Mouse (Mus musculus) heart, postnatal 25 days (tissue): ENCODE results near the gene Tbc1d10c. TPM values are rescaled to one million over a fixed set of nuclear protein-coding genes. Genes with fewer than 3 reads are reported as not detected.

Experiments used
- microRNA-seq: library from miRNA; unstranded; fragments of <30 nt; microRNA quantifications from one replicate; pipeline ENCODE4 v1.2.0, GENCODE M21; 2022
- total RNA-seq, 2 experiments: library from RNA; stranded (reverse); gene quantifications; 2 replicates each; pipeline ENCODE4 v1.2.3; 2021

Tbc1d10c gene
- total RNA-seq, 2 experiments from 2014 or later, result 9.2 to 9.3 TPM

Small RNA genes within 50 kb of the gene (microRNA-seq; reads per million reads assigned to microRNA genes)
- not detected for gene Gm26115

Other genes starting within 250 kb of the Tbc1d10c start
- 1 to 10 TPM in 1 of 2 experiments, under 1 TPM in 1; 0.60 to 1.1 TPM for gene Aldh3b3, start 232.6 kb downstream of the Tbc1d10c start, total RNA-seq
- under 1 TPM; 0.14 to 0.23 TPM for gene Aldh3b2, start 219.0 kb downstream of the Tbc1d10c start, total RNA-seq
- 10 to 100 TPM; 20.3 to 21.5 TPM for gene Acy3, start 204.7 kb downstream of the Tbc1d10c start, total RNA-seq
- gene Tbx10, start 198.5 kb downstream of the Tbc1d10c start, total RNA-seq, result not detected
- 100 to 1,000 TPM; 109 to 118 TPM for gene Nudt8, start 190.7 kb downstream of the Tbc1d10c start, total RNA-seq
- 1 to 10 TPM; 2.0 to 2.2 TPM for gene Gm49405, start 190.7 kb downstream of the Tbc1d10c start, total RNA-seq
- 100 to 1,000 TPM; 148 to 152 TPM for gene Doc2g, start 188.0 kb downstream of the Tbc1d10c start, total RNA-seq
- 1,000 to 10,000 TPM; 1,136 to 1,167 TPM for gene Ndufv1, start 178.5 kb downstream of the Tbc1d10c start, total RNA-seq
- 100 to 1,000 TPM; 321 to 327 TPM for gene Gstp1, start 153.3 kb downstream of the Tbc1d10c start, total RNA-seq
- gene Gstp2, start 145.3 kb downstream of the Tbc1d10c start, total RNA-seq, result 100 to 1,000 TPM in 1 of 2 experiments, 10 to 100 TPM in 1; 87.8 to 116 TPM
- gene Gstp3, start 131.7 kb downstream of the Tbc1d10c start, total RNA-seq, result not detected
- not detected for gene Cabp2, start 109.7 kb downstream of the Tbc1d10c start, total RNA-seq
- 10 to 100 TPM; 36.6 to 45.1 TPM for gene Cdk2ap2, start 94.1 kb downstream of the Tbc1d10c start, total RNA-seq
- 10 to 100 TPM; 20.8 to 22.1 TPM for gene Pitpnm1, start 91.3 kb downstream of the Tbc1d10c start, total RNA-seq
- 10 to 100 TPM; 54.2 to 56.8 TPM for gene Aip, start 65.4 kb downstream of the Tbc1d10c start, total RNA-seq
- not detected for gene Gpr152, start 51.5 kb downstream of the Tbc1d10c start, total RNA-seq
- gene Cabp4, start 47.3 kb downstream of the Tbc1d10c start, total RNA-seq, result under 1 TPM in 1 of 2 experiments, not detected in 1; 0.31 TPM
- gene Coro1b, start 42.7 kb downstream of the Tbc1d10c start, total RNA-seq, result 10 to 100 TPM; 53.4 to 57.6 TPM
- gene Ptprcap, start 37.7 kb downstream of the Tbc1d10c start, total RNA-seq, result 1 to 10 TPM in 1 of 2 experiments, under 1 TPM in 1; 0.94 to 1.5 TPM
- gene Rps6kb2, start 27.9 kb downstream of the Tbc1d10c start, total RNA-seq, result 10 to 100 TPM; 16.5 to 16.8 TPM
- gene Carns1, start 15.8 kb downstream of the Tbc1d10c start, total RNA-seq, result 10 to 100 TPM; 33.5 to 34.1 TPM
- gene Ppp1ca, start 781 bp upstream of the Tbc1d10c start, total RNA-seq, result 100 to 1,000 TPM; 337 TPM
- gene Rad9a, start 10.4 kb upstream of the Tbc1d10c start, total RNA-seq, result 1 to 10 TPM; 5.3 to 5.8 TPM
- gene Clcf1, start 23.0 kb upstream of the Tbc1d10c start, total RNA-seq, result 1 to 10 TPM in 1 of 2 experiments, under 1 TPM in 1; 0.94 to 2.0 TPM
- not detected for gene AC109138.7, start 23.1 kb upstream of the Tbc1d10c start, total RNA-seq
- 10 to 100 TPM in 1 of 2 experiments, 1 to 10 TPM in 1; 9.7 to 11.1 TPM for gene Pold4, start 40.6 kb upstream of the Tbc1d10c start, total RNA-seq
- 1 to 10 TPM; 5.8 to 6.6 TPM for gene Ssh3, start 77.9 kb upstream of the Tbc1d10c start, total RNA-seq
- 1 to 10 TPM; 1.2 to 1.5 TPM for gene Ankrd13d, start 91.9 kb upstream of the Tbc1d10c start, total RNA-seq
- 10 to 100 TPM; 49.3 to 57.9 TPM for gene Grk2, start 114.9 kb upstream of the Tbc1d10c start, total RNA-seq
- 10 to 100 TPM; 35.3 to 44.0 TPM for gene Kdm2a, start 207.0 kb upstream of the Tbc1d10c start, total RNA-seq
- gene Rhod, start 248.1 kb upstream of the Tbc1d10c start, total RNA-seq, result 1 to 10 TPM; 4.6 to 6.4 TPM